ENCODE assay signal across 18 mouse cellular contexts in the genomic region with DNA sequence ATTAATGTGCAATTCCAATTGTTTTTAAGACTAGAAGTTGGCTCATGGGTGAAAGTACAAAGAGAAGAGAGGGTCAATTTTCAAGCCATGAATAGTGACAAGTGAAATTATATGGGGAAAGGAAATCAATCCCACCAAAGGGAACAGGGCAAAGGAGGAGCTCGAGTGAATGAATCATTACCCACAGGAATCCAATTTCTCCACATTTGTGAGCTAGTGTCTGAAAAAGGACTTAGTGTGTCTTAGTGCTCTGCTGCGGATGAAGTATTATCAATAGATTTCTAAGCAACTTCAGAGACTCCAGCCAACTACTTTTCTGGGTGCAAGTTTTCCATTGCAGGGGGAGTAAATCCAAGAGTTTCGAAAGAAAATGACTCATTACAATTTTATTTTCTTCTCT.
"Had no signal": no experiment of that assay in that cellular context is flagged by ENCODE, and none has a peak within 500 bp of the region (broad histone marks: within the 10 kb centered on the region; RNA-seq: fewer than 3 reads in every experiment).

No protein-coding gene starts in this region.

- ATAC-seq: intestine, postnatal 0 days had no signal

- H3K27ac ChIP-seq: layer of hippocampus, adult 2 months; liver, embryonic 13.5 days; neural tube, embryonic 12.5 days; neural tube, embryonic 15.5 days had no signal

- H3K4me1 ChIP-seq: liver, embryonic 13.5 days; neural tube, embryonic 12.5 days; neural tube, embryonic 15.5 days had no signal

- H3K9me3 ChIP-seq: liver, embryonic 13.5 days; neural tube, embryonic 12.5 days; neural tube, embryonic 15.5 days had no signal

- H3K9ac ChIP-seq: liver, embryonic 13.5 days; neural tube, embryonic 12.5 days; neural tube, embryonic 15.5 days had no signal

- DNase-seq: kidney, adult 9 months; kidney, postnatal 25 days; layer of hippocampus, adult 9-11 months; liver, embryonic 13.5 days; lung, adult 2 months; lung, postnatal 14 days; lung, postnatal 4 days; midbrain, embryonic 14.5 days; retina, postnatal 1 day; right cerebral cortex, postnatal 25 days; spleen, adult 18-20 months; thymus, adult 18-20 months; thymus, postnatal 36 days had no signal

- H3K27me3 ChIP-seq: liver, embryonic 13.5 days; neural tube, embryonic 12.5 days; neural tube, embryonic 15.5 days had no signal

- H3K4me2 ChIP-seq: liver, embryonic 13.5 days; midbrain, embryonic 11.5 days; neural tube, embryonic 12.5 days; neural tube, embryonic 15.5 days had no signal

- H3K36me3 ChIP-seq: liver, embryonic 13.5 days; neural tube, embryonic 12.5 days; neural tube, embryonic 15.5 days had no signal

- H3K4me3 ChIP-seq: layer of hippocampus, adult 2 months; liver, embryonic 13.5 days; neural tube, embryonic 12.5 days; neural tube, embryonic 15.5 days had no signal
